Mouse (Mus musculus): ENCODE measurements around the gene Rab31.
"Not testable (repeated sequence)": the region's sequence is repeated elsewhere in the genome, so short reads cannot be mapped to it uniquely, and the experiment has no call there.

Gene Rab31

DNA sequence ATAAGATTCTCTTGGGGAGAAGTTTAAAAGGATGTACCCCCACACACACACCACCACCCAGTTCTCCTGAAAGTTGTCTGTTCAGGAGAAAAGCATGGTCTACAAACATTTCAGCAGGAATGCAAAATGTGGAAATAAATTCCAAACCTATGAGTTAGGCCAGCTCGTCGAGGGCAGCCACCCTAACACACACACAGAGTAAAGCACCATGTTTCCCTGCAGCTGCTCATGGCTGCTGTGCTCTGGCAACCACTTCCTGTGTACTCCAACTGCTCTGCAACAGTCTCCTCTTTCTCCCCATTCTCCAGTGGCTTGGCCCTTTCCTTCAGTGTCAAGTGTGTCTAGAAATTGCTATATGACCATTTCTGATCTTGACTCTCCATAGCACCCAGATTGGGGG is 114.1 kb downstream of the Rab31 start:
- no peak for DNase-seq

DNA sequence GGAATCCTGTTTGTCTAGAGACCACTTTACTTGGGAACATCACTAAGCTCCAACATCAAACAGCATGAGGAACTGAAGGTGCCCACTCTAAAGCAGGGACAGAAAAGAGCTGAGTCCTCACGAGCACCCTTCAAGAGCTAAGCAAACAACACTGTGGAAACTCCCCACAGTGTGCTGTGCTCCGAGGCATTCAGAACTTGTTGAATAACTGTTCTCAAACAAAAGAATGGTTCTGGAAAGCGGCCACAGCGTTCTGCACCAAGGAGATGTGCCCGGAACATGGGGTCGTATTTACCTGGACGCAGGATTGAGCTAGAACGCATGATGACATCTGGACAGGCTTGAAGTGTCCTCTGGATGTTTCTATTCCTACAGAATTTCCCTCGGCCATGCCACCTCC is 114.6 kb downstream of the Rab31 start:
- DNase-seq: peak; percentile 63

DNA sequence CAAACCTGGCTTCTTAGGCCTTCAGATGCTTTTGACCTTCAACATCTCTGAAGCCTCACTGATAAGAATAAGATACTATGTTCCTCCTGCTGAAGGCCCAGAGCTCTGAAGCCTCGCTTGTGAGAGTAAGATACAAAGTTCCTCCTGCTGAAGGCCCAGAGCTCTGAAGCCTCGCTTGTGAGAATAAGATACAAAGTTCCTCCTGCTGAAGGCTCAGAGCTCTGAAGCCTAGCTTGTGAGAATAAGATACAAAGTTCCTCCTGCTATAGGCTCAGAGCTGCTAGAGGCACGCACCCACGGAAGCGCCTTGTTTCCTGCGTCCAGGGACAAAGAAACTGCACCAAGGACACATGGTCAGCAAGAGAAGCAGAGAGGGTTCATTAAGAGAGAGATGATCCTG is 115.8 kb downstream of the Rab31 start:
- no peak for DNase-seq

DNA sequence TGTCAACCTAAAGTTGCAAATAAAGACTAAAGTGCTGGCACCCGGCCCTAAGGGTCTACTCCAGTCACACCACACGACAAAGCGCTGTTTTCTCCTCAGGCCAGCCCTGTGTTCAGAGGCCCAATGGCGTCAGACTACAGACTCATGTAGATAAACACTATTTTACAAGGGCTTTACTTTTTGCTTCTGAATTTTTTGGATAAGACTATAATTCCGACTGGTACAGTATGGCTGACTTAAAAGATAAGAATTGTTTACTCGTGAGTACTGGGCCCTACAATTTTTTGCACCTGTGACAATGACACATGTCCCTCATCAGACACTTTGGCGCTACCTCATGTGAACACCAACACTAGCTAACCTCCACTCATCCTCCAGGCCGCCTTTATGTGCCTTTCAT is 116.5 kb downstream of the Rab31 start:
- no peak for DNase-seq

DNA sequence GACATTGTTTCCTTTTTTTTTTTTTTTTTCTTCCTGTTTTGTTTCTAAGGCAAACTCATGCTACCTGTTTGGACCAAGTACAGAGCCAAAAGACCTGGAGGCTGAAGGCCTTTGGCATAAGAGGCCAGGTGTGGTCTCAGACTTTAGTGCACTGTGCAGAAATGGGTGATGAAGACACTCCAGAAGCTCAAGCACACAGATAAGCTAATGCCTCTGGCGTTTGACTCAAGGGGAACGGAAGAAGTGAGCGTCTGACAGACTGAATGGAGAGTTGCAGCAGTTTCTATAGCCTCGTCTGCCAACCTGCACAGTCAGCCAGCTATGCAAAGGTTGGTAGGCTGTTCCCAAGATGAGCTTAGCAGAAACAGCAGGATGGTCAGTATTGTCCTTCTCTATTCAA is 116.9 kb downstream of the Rab31 start:
- DNase-seq: peak; percentile 10

DNA sequence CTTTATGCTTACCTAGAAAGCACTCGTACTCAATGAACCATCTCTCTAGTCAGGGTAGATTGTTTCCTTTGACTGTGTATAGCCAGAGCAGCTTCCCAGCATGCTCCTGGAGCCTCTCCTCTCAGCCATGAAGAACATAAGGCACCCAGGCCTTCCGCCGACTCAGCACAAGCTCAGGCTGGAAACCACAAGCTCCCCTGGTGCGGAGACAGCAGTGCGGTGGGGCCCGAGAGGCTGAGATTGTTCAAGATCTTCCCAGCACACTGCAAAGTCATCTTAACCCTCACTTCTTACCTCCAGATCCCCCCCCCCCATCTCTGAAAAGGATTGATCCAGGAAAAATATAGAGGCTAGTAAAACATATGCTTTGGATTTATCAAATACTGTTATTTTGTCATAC is 122.0 kb downstream of the Rab31 start:
- no peak for DNase-seq

DNA sequence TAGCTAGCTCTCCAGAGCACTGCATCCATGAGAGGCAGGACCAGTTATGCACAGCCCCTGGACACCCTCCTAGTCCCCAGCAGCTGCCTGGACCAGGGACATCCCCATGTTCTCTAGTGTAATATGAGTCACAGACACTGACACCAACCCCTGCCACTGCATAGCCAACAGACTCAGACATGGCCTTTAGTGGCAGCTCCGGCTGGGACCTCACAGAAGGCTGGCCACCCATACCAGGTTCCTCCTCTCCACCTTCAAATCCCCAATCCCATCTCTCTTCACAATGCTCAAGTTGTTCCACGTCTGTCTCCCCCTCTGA is 123.4 kb downstream of the Rab31 start:
- DNase-seq: no peak

DNA sequence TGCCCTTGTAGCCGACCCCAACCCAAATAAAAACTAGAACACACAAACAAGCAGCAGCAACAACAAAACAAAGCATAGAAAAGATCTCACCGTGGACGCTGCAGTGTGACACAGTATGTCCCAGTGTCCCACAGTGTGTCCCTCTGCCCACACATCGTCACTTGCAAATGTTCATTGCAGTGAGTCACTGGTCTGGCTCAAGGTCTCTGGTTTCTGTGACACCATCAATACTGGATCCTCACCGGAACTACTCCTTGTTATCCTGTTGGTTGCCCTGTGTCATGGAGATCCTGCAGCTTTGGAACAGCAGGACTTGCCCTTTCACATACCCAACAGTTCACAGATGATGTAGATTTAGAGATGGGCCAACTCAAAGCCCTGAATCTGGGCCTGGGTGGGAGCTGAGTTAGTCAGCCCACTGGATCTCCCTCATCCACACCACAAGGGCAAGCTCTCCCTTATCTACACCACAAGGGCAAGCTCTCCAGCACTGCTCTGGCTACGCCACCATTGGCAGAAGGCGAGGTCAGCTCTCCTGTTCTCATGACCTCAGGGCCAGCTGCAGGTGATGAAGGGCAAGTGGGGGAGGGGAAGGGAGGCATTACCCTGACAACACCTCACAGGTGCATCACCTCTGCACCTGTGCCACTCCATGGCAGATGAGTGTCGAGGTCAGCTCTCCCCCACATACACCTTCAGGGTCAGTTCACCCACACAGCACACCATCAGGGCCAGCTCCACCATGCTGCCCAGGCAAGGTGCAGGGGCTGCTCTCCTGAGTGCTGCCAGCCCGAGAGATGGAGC is 124.0 kb downstream of the Rab31 start:
- DNase-seq: no peak

DNA sequence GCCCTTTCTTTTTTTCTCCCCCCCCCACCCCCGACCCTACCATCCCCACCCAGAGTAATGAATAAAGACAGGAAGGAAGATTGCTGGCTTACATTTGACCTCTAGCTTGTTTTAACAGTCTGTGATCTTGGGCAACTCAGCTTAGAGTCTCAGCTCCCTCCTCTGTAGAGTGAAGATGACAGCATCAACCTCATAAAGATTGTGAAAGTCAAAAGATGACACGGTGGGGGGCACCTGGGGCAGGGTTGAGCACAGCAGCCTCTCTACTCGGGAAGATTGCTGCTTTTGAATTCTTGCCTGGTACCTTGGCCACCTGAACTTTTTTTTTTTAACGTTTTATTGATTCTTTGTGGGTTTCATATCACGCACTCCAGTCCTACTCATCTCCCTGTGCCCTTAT is 124.6 kb downstream of the Rab31 start:
- DNase-seq: no peak

DNA sequence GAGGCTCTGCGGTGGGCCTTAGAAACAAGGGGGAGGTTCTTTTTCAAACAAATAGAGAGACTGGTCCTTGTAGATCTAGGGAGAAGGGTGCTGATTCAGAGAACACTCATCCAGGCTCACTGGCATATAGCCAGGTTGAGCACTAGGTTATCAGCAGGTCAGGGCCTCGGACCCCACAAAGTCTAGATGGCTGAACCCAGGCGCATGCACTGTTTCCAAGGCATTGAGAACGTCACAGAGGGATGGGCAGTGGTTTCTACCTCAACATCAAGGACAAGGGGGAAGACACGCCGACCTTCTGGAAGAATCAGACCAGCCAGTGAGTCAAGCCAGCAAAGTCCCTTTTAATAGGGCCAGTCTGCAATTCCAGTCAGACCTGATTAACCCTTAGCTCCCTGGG is 125.3 kb downstream of the Rab31 start:
- no peak for DNase-seq

DNA sequence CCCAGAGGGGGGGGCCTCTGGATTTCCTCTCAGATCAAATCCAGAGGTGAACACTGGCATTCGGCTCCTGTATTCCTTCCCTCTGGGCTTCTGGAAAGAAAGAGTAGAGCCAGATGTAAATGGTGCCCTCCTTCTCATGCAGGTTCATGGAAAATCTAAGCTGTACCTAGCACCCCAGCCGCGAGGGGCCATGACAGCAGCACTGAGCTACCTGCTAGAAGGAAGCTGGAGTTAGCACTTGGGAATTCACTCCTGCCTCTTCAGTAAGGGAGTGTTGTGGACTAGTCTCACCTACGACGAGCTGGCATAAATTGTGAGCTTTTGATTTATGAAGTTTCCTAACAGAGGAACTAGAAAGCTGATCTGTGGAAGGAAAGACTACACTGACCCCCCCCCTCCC is 129.0 kb downstream of the Rab31 start:
- DNase-seq: peak; percentile 31

DNA sequence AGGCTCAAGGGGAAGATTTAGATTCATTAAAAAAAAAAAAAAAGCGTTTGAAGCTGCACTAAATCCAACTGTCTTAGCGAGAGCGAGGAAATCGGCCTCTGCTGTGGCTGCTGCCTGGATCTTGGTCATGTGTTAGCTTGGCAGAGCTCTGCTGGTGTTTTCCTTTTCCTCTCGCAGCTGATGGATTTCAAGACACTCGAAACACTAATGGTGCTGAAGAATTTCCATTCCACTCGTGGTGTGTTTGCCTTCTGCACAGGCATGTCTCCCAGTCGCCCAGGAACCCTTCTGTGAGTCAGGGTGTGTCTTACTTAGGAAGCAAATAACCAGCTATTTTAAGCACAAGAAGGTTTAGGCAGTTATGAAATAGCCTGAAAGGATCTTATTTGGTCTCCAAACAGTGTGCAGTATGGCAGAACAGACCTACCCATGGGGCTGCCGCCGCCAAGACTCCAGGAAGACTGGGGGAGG is 129.5 kb downstream of the Rab31 start:
- DNase-seq: peak; percentile 69

DNA sequence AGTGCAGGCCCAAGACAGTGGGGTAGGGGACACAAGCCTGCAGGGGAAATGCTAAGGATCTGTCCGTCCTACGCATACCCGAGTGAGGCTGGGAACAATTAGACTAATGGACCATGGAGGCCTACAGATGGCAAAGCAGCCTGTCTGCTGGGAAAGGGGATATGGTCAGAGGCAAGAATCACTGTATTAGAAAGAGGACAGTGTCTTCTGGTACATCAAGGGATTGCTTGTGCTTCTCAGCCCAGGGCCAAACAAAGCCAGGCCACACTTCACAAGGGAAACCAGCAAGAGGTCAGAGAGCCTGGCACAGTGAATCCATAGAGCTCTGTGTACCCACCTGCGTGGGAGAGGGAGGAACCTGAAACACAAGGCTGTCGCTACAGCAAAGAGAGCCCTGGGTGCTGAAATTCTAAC is 130.0 kb downstream of the Rab31 start:
- no peak for DNase-seq

DNA sequence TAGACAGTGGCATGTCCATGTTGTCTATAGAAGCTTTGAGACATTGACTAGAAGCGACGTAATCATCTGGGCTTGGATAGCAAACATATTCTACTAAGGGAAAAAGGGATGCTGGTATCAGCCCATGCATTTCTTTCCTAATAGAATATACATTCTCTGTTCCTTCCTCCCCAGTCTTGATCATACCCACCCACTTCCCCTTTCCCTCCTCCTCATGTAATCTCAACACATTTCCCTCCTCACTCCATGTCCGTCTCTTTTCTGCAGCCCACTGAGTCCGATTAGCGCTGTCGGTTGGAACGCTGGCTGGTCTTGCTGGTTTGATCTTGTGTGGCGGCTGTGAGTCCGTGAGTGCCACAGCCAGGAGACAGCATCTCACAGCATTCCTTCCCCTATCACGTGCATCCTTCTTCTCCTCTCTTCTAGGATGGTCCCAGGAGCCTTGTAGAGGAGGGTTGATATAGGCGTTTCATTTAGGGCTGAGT is 130.8 kb downstream of the Rab31 start, which contains the start of gene Txndc2:
TSS of gene Txndc2 (minus strand) at position 435 of the 485 bp plus-strand sequence.
- no peak for DNase-seq

DNA sequence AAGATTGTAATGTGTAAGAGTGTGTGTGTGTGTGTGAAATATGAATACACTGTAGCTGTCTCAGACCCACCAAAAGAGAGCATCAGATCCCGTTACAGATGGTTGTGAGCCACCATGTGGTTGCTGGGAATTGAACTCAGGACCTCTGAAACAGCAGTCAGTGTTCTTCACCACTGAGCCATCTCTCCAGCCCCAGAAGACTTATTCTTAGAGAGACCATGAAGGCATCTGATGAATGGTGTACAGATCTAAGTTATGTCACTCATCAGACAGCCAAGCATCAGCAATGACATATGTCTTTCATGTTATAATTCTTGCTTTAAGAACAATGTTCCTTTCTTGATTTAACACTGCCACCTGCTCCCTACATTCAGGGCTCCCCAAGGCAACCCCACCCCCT is 133.4 kb downstream of the Rab31 start:
- DNase-seq: no peak

DNA sequence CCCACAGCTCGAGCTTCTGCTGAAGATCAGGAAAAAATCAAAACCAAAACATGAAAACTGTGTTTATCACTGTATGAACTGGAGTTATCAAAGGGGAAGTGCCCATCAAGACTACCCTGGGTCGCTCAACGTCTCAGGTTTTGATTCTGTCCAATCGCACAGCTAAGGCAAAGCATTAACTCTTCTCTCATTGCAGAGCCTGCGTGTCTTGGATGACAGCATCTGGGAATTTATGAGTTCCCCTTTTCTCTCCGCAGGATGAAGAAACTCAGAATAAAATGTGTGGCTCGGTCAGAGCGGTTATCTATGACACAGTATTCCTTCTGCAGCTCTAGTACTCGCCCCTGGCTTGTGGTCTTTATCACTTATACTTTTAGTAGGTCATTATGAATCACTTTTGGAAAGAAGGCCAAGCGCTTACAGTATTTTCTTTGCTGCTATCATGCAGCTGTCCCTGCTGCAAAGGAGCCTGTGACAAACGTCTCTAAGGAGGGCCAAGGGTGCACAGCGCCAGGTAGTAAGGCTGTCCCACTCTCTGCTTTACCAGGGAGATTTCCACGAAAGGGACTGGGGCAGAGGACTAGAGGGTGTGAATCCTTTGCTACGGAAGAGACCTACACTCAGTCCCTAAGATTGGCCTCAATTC is 136.7 kb downstream of the Rab31 start:
- no peak for DNase-seq

DNA sequence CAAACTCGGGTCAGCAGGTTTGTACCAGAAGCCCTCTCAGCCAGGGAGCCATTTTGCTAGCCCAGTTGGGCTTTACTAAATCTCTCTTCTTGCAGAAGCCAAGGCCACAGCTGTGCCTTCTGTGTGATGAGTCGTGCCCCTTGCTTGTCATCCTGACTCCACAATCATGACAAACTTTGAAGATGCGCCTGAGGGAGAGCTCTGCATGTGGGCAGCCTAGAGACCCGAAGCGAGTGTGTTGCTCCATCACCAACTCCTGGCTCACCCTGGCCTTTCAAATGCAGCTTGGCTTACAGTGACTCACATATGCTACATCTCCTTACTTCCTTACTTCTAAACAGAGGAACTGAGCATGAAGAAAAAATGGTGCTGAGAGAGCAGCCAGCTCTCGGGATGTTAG is 142.6 kb downstream of the Rab31 start:
- DNase-seq: no peak

DNA sequence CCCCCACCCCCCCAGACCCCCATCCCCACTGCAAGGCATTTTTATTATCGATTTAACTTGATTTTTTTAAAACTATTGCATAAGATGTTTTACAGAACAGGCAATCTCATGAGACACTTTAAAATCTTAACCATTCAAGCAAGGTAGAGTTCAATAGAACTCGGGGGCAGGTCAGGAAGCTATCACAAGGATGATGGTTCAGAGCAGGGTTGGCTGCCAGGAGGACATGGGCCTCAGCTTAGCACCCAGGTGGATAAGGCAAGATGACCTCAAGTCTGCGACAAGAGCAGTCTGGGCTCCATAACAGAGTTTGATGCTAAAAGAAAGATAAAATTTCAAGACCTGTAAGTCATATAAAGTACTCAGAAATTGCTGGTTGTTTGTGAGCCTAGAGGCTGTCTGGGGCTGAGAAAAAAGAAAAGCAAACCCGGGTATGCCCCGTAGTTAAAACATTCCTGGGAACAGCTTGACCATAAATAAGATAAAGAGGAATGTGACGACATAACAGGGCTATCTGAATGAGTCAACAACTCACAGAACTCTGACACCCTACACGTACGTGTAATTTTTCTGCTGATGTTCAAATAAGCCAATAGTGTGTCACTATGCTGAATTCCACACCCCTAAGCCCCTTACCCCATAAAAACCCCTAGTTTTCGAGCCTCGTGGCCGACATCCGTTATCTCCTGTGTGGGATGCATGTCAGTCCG is 143.6 kb downstream of the Rab31 start:
- not testable (repeated sequence) for DNase-seq

DNA sequence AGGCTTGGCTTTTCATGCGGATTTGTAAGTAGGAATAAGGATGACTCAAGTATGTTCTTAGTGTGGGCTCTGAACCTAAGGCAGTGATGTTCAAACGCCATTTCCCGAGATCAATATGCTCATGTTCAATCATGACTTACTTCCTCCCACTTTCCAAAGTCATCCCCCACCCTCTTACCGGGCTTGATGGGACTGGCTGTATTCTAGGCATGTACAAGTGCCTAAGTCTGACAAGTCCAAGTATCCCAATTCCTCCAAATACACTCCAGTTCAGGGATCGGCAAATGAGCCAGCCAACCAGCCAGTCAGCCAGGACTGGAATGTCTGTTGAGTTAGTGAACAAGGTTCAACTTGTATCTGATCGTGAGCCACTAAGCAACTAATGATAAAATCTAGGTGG is 146.3 kb downstream of the Rab31 start:
- DNase-seq: no peak

DNA sequence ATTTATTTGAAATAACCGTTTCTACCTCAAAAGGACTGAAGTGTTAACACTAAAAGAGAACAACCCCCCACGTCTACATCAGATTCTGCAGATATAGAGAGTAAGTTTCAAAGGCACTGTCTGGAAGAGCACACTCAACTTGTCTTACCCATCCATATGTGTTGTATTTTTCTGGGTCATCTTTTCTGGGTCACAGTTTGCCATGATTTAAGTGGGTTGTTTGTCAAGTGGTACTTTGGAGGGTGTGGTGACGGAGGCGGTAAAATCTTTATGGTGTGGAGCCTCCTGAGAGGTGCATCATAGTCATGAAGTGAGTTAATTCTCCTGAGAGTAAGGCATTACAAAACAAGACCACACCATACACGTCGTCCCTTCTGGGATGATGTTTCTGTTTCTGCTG is 147.0 kb downstream of the Rab31 start:
- no peak for DNase-seq

DNA sequence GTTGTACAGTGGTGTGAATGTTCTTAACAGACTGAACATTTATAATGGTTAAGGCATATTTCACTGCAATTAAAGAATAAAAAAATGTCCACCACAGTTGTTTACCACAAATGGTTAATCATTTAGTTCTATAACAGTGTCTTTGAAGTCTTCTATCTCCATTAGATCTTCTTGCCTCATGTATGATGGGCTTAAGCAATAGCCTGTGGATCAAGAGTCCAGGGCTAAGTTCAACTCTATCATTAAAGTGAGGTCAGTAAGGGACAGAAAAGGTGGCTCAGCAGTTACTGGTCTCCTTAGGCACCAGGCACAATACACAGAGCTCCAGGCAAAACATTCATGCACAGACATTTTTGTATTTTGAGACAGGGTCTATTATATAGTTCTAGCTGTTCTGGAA is 149.4 kb downstream of the Rab31 start:
- no peak for DNase-seq

DNA sequence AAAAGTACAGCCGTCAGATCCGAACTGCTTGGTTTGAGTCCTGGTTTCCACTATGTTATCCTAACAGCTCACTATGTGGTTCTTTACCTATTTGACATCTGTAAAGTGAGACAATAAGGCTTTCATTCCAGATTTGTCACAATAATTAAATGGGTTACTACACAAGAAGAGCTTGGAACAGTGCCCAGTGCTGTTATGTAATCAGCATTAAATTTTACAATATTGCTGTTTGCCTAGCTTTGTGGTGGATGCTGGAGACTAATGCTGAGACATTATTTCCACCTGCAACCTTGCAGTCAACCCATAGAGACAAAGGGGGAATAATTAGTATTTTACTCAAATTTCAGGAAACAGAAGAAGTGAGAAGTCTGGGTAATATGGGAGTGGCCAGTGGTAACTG is 154.1 kb downstream of the Rab31 start:
- DNase-seq: no peak

DNA sequence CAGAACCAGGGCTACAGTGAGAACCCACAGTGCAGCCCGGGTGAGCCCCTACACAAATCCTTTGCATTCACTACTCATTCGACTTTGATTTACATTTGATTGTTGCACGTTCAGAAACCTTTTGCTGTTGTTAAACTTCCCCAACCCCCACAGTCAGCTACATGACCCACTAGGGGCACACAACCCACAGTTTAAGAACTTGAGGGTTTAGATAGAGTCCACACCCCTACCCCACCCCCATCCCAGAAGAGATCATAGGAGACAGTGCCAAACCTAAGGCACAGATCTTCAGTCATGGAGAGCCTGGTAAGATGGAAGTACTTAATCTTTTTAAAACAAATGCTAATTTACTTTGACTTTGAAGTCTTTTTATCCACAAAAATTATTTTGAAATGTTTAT is 156.9 kb downstream of the Rab31 start:
- no peak for DNase-seq

DNA sequence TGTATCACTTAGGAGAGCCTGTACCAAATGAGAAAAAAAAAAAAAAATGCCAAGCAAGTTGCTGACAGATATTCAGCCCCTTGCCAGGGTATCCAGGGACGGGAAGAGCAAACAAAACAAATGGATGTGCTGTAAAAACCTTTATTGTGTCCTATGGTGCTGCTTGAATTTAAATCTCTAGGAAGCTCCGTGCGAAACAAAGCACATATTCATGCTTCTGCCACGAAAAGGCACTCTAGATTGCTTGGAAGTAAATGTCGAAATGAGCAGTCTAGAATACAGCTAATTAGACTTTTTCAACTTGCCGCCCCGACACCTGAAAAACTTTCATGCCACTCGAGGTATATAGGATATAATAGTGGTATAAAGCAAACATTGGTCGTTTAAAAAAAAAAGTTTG is 158.1 kb downstream of the Rab31 start:
- DNase-seq: no peak

All from lung, postnatal 10 days (tissue).